Mouse (Mus musculus) neural tube, embryonic 10.5 days (tissue): ENCODE measurements around the gene Anapc16.
A peak's percentile ranks its signal among the peaks of the same experiment; 100 is the strongest.

Experiments
- DNase-seq: peaks from one replicate; pipeline ENCODE4 v3.0.0-alpha.2; 2017; ENCODE audit warnings: low spot score; ENCODE audit errors: extremely low spot score

Anapc16 gene

GRCm38 (mm10) chr10:59950716-59951191, 52.2 kb downstream of the Anapc16 start:
- peak; percentile 76 for DNase-seq

- peak; percentile 15 for DNase-seq
Observed at GRCm38 (mm10) chr10:59949783-59950605, 52.9 kb downstream of the Anapc16 start.

- peak; percentile 13 for DNase-seq
Observed at GRCm38 (mm10) chr10:59949255-59949648, 53.7 kb downstream of the Anapc16 start.

- peak; percentile 14 for DNase-seq
Observed at GRCm38 (mm10) chr10:59948363-59949254, 54.3 kb downstream of the Anapc16 start.

GRCm38 (mm10) chr10:59947296-59948073, 55.5 kb downstream of the Anapc16 start:
- DNase-seq: peak; percentile 11

GRCm38 (mm10) chr10:59946362-59946761, 56.6 kb downstream of the Anapc16 start:
- DNase-seq: no peak

GRCm38 (mm10) chr10:59945416-59945815, 57.5 kb downstream of the Anapc16 start:
- no peak for DNase-seq

GRCm38 (mm10) chr10:59943421-59943989, 59.4 kb downstream of the Anapc16 start:
- no peak for DNase-seq

- DNase-seq: no peak
Observed at GRCm38 (mm10) chr10:59942847-59943420, 60.0 kb downstream of the Anapc16 start.

GRCm38 (mm10) chr10:59942281-59942846, 60.6 kb downstream of the Anapc16 start:
- no peak for DNase-seq

- no peak for DNase-seq
Observed at GRCm38 (mm10) chr10:59939081-59939480, 63.9 kb downstream of the Anapc16 start.

GRCm38 (mm10) chr10:59938662-59939061, 64.3 kb downstream of the Anapc16 start:
- DNase-seq: no peak
